ENCODE assay signal across 8 mouse cellular contexts in the genomic region with DNA sequence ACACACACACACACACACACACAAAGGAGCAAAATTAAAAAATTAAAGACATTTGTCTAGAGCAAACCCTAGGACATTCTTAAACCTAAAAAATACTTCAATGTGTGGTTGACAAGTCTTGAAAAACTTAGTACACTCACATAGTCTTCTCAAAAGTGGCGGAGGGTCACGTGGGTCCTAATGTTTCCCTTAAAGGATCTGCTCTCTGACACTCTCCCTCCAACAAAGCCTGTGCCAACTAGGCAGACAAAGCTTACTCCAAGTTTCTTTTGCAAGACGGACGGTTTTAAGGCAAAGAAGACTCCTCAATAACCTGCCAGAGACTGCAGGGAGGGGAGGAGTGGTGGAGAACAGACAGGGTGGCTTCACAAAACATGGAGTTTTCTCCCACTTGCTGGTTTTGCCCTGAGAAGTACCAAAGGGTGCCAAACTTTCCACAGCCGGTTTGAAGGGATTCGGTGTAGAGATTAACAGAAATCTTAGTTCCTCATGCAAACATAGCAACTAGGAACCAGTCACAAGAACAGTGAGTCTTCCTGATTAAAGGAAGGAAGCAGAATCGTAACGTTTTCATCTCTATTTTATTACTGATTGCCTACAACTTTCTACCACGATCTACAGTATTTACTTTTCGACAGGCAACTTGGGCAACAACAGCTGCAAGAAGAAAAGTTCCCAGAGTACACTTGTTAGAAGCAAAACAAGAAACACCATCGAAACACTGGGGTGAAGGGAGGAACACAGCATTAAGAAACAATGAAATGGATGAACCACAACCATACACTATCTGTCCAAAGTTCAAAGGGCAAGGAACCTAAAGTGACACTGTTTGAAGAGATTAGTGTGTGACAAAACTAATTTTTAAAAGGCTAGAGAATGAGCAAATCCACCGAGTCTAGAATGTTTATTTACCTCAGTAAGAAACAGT. TPM values are rescaled to one million over a fixed set of nuclear protein-coding genes. Genes with fewer than 3 reads are reported as not detected.
DNase-seq lines count a peak whose midpoint lies in the region; ATAC-seq and TF ChIP-seq lines count a peak whose summit lies in the region.

No protein-coding gene starts in this region.

- H3K27me3 ChIP-seq in forebrain, embryonic 12.5 days, result no peaks in the 10 kb centered on the region
- no peaks in the 10 kb centered on the region for H3K27me3 ChIP-seq in forebrain, embryonic 16.5 days (replicated peaks; ENCODE audit: control insufficient read depth, insufficient read depth, low read length)
- H3K27me3 ChIP-seq in kidney, embryonic 16.5 days (ENCODE audit: insufficient read depth, low read length), result no peaks in the 10 kb centered on the region
- H3K27me3 ChIP-seq in myocyte (ENCODE audit: control insufficient read depth, insufficient read depth, insufficient read length), result no peaks in the 10 kb centered on the region

- peaks cover 9% of the 10 kb centered on the region for H3K4me1 ChIP-seq in forebrain, embryonic 12.5 days
- H3K4me1 ChIP-seq in forebrain, embryonic 16.5 days (replicated peaks; ENCODE audit: control insufficient read depth, insufficient read depth, low read length), result peaks cover 6% of the 10 kb centered on the region; the same call in 1 of the 2 replicates
- H3K4me1 ChIP-seq in kidney, embryonic 16.5 days (ENCODE audit: insufficient read depth, low read length), result peaks cover 12% of the 10 kb centered on the region; the same call in 1 of the 2 replicates

- DNase-seq in ovary, postnatal 14 days (ENCODE audit: low spot score), result peak; percentile 2
- no peak for DNase-seq in ovary, postnatal 10 days (ENCODE audit: low spot score)
- DNase-seq in urinary bladder, postnatal 10 days (ENCODE audit: low spot score), result no peak
- DNase-seq in cerebellum, postnatal 10 days, result no peak

- no peak for TF ChIP-seq POLR2A in myocyte (IDR thresholded peaks at IDR 0.05; ENCODE audit: insufficient read length, low read depth)

- H3K27ac ChIP-seq in forebrain, embryonic 12.5 days, result no peak overlapping the region
- no peak overlapping the region for H3K27ac ChIP-seq in forebrain, embryonic 16.5 days (ENCODE audit: low read length)
- H3K27ac ChIP-seq in kidney, embryonic 16.5 days (ENCODE audit: low read length), result 0 out of 2 replicates have a peak overlapping the region, but pooled peaks have one; percentile 28

- H3K9ac ChIP-seq in forebrain, embryonic 12.5 days, result no peak overlapping the region
- no peak overlapping the region for H3K9ac ChIP-seq in forebrain, embryonic 16.5 days (replicated peaks; ENCODE audit: low read depth, low read length)
- H3K9ac ChIP-seq in kidney, embryonic 16.5 days (replicated peaks; ENCODE audit: low read length), result peak overlapping the region; percentile 6; the same call in 1 of the 2 replicates

- H3K9me3 ChIP-seq in forebrain, embryonic 12.5 days, result no peaks in the 10 kb centered on the region
- H3K9me3 ChIP-seq in forebrain, embryonic 16.5 days (ENCODE audit: control insufficient read depth, low read length), result no peaks in the 10 kb centered on the region
- H3K9me3 ChIP-seq in kidney, embryonic 16.5 days (ENCODE audit: low read length), result no peaks in the 10 kb centered on the region

- H3ac ChIP-seq in myocyte (ENCODE audit: control insufficient read depth, insufficient read length), result no peak overlapping the region

- no peak for ATAC-seq in forebrain, embryonic 12.5 days (ENCODE audit: low FRiP score)
- ATAC-seq in forebrain, embryonic 16.5 days, result no peak
- no peak for ATAC-seq in kidney, embryonic 16.5 days (ENCODE audit: low FRiP score, low TSS enrichment)

- no peaks in the 10 kb centered on the region for H3K36me3 ChIP-seq in forebrain, embryonic 12.5 days (replicated peaks)
- no peaks in the 10 kb centered on the region for H3K36me3 ChIP-seq in forebrain, embryonic 16.5 days (ENCODE audit: control insufficient read depth, insufficient read depth)
- no peaks in the 10 kb centered on the region for H3K36me3 ChIP-seq in kidney, embryonic 16.5 days (ENCODE audit: insufficient read depth, low read length)
- H3K36me3 ChIP-seq in myocyte (ENCODE audit: control insufficient read depth, insufficient read depth), result no peaks in the 10 kb centered on the region

- WGBS in forebrain, embryonic 12.5 days, result 74% methylated on average over 12 of the region's 12 CpGs
- WGBS in forebrain, embryonic 16.5 days, result 66% methylated on average over 12 of the region's 12 CpGs
- WGBS in kidney, embryonic 16.5 days, result 71% methylated on average over 12 of the region's 12 CpGs

- H3K4me3 ChIP-seq in forebrain, embryonic 12.5 days (replicated peaks), result no peak overlapping the region
- no peak overlapping the region for H3K4me3 ChIP-seq in forebrain, embryonic 16.5 days (replicated peaks; ENCODE audit: low read length)
- no peak overlapping the region for H3K4me3 ChIP-seq in kidney, embryonic 16.5 days (ENCODE audit: low read length)
- H3K4me3 ChIP-seq in myocyte, result no peak overlapping the region

- peaks cover 46% of the 10 kb centered on the region for H3K79me2 ChIP-seq in myocyte (ENCODE audit: control insufficient read depth, insufficient read depth)

- peak overlapping the region; percentile 68; the same call in 1 of the 2 replicates for H3K4me2 ChIP-seq in forebrain, embryonic 12.5 days
- no peak overlapping the region for H3K4me2 ChIP-seq in forebrain, embryonic 16.5 days (ENCODE audit: low read length)
- peak overlapping the region; percentile 81 for H3K4me2 ChIP-seq in kidney, embryonic 16.5 days (replicated peaks; ENCODE audit: low read depth, low read length)
- peak overlapping the region; percentile 88 for H3K4me2 ChIP-seq in myocyte (ENCODE audit: low read depth)

TF ChIP-seq in myocyte, 11 proteins besides CTCF, POLR2A, EP300 and RAD21:
- TF ChIP-seq E2F4 (IDR thresholded peaks at IDR 0.05; ENCODE audit: insufficient read depth) (no peak), USF1 (IDR thresholded peaks at IDR 0.05; ENCODE audit: low read depth) (peak; percentile 4)

RNA-seq across cellular contexts. Expression of a gene that starts 1.8 kb away (rescaled TPM):
- polyA plus RNA-seq in forebrain, embryonic 12.5 days (2016; fragmentation: Nextera tagmentation; extraction: Ambion mirVana), result 211 and 215 TPM in 2 replicates
- 195 and 198 TPM in 2 replicates for polyA plus RNA-seq in forebrain, embryonic 16.5 days (2015; fragmentation: Nextera tagmentation; extraction: Ambion mirVana)
- polyA plus RNA-seq in kidney, embryonic 16.5 days (2015; fragmentation: Nextera tagmentation; extraction: Ambion mirVana), result 181 and 189 TPM in 2 replicates
- polyA plus RNA-seq in myocyte (2012; fragmentation: generic; extraction: Trizol), result 34.7 TPM
